Mouse (Mus musculus): ENCODE measurements around the gene Agmo. TPM values are rescaled to one million over a fixed set of nuclear protein-coding genes. Genes with fewer than 3 reads are reported as not detected.

Agmo gene
- total RNA-seq (2023) = not detected

DNA sequence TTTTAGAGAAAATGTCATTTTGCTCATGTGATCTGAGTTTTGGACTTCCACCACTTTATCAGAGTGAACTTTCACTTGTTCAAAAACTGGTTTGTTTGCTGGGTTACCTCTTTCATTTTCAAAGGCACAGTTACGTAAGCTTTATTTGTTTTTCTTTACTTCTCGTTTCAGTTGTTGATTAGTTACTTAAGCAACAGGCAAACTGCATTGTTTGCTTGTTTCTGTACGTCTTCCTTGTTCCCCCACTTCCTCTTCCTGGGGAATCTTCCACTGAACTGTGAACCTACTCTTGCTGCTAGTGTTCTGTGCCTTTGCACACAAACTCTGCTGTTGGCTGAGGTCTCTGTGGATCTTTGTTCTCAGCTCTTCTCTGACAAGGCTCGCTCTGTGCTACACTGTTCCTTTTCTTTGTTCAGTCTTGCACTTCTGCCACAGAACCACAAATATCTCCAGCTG, at the start of gene Agmo:
TSS of gene Agmo (plus strand) at position 76 of the 456 bp plus-strand sequence.

Other genes with a start within 250 kb of the Agmo start
- gene Meox2, start 133.1 kb upstream of the Agmo start, total RNA-seq (2023) = not detected